Mouse (Mus musculus) neural tube, embryonic 15.5 days (tissue): Measurements from ENCODE around the gene Nabp1. TPM values are rescaled to one million over a fixed set of nuclear protein-coding genes. Genes with fewer than 3 reads are reported as not detected.
"Not testable (repeated sequence)": the region's sequence is repeated elsewhere in the genome, so short reads cannot be mapped to it uniquely, and the experiment has no call there.

Experiments used
- ATAC-seq: fragments of 200-750 bp; cut with Nextera tagmentation; 2 replicates; pipeline ENCODE4 v1.8.0; 2017; ENCODE audit warnings: mild to moderate bottlenecking, moderate TSS enrichment, moderate library complexity; ENCODE audit not compliant: low FRiP score
- H3K27ac ChIP-seq: fragments of 300-500 bp; sonication (generic); replicated peaks from 2 replicates; pipeline ENCODE4 v1.5.1; 2015; ENCODE audit warnings: mild to moderate bottlenecking, inconsistent platforms
- H3K27me3 ChIP-seq: fragments of 300-500 bp; sonication (generic); replicated peaks from 2 replicates; pipeline ENCODE4 v1.6.1; 2015; ENCODE audit warnings: inconsistent platforms
- H3K36me3 ChIP-seq: fragments of 300-500 bp; sonication (generic); 2 replicates; pipeline ENCODE4 v1.6.1; 2015; ENCODE audit warnings: inconsistent platforms
- H3K4me1 ChIP-seq: fragments of 300-500 bp; sonication (generic); 2 replicates; pipeline ENCODE4 v1.6.1; 2015; ENCODE audit warnings: inconsistent platforms
- H3K4me2 ChIP-seq: fragments of 300-500 bp; sonication (generic); 2 replicates; pipeline ENCODE4 v1.6.1; 2015; ENCODE audit warnings: inconsistent platforms, mild to moderate bottlenecking, moderate library complexity
- H3K4me3 ChIP-seq: fragments of 300-500 bp; sonication (generic); replicated peaks from 2 replicates; pipeline ENCODE4 v1.5.1; 2015; ENCODE audit warnings: mild to moderate bottlenecking, inconsistent platforms
- H3K9ac ChIP-seq: fragments of 300-500 bp; sonication (generic); replicated peaks from 2 replicates; pipeline ENCODE4 v1.6.1; 2015; ENCODE audit warnings: mild to moderate bottlenecking, inconsistent platforms
- H3K9me3 ChIP-seq: fragments of 300-500 bp; sonication (generic); replicated peaks from 2 replicates; pipeline ENCODE4 v1.6.1; 2016; ENCODE audit warnings: inconsistent platforms
- WGBS: fragments of 180-500 bp; shearing (Covaris S2); methylation state at CpG from one replicate; pipeline ENCODE4 v1.1.7; 2015; ENCODE audit warnings: mixed read lengths; 5-methylcytosine and 5-hydroxymethylcytosine counted together
- polyA plus RNA-seq: library from polyadenylated mRNA; unstranded; fragments of >200 nt; fragmentation: Nextera tagmentation; extraction: Ambion mirVana; gene quantifications from 2 replicates; pipeline ENCODE4 v1.2.1, GENCODE M21; 2015

The Nabp1 gene
- polyA plus RNA-seq, 1 experiment from 2014 or later, result 8.0 TPM

- Histone ChIP-seq H3K9me3 (no peaks in the 10 kb centered on the region), H3K27ac (no peak overlapping the region), H3K4me2 (no peak overlapping the region), H3K4me1 (no peaks in the 10 kb centered on the region), H3K27me3 (no peaks in the 10 kb centered on the region), H3K9ac (no peak overlapping the region), H3K4me3 (no peak overlapping the region), H3K36me3 (no peaks in the 10 kb centered on the region)
- ATAC-seq, result no peak
- WGBS, result 79% methylated on average over 3 of the region's 3 CpGs
Observed at GRCm38 (mm10) chr1:51457249-51457648, 21.0 kb downstream of the Nabp1 start.

- Histone ChIP-seq H3K4me1 (peaks cover 7% of the 10 kb centered on the region), H3K27me3 (no peaks in the 10 kb centered on the region), H3K9ac (no peak overlapping the region), H3K4me2 (no peak overlapping the region), H3K36me3 (no peaks in the 10 kb centered on the region), H3K4me3 (no peak overlapping the region), H3K9me3 (no peaks in the 10 kb centered on the region), H3K27ac (no peak overlapping the region)
- no peak for ATAC-seq
- 63% methylated on average over 2 of the region's 2 CpGs for WGBS
Observed at GRCm38 (mm10) chr1:51448789-51449188, 29.4 kb downstream of the Nabp1 start.

- ATAC-seq, result peak; percentile 86
- Histone ChIP-seq H3K36me3 (no peaks in the 10 kb centered on the region), H3K9ac (no peak overlapping the region), H3K4me1 (peaks cover 7% of the 10 kb centered on the region), H3K27ac (peak overlapping the region; percentile 37; the same call in 1 of the 2 replicates), H3K27me3 (no peaks in the 10 kb centered on the region), H3K4me3 (no peak overlapping the region), H3K9me3 (no peaks in the 10 kb centered on the region), H3K4me2 (peak overlapping the region; percentile 36)
- WGBS, result 16% methylated on average over 9 of the region's 9 CpGs
Observed at GRCm38 (mm10) chr1:51445854-51446460, 32.3 kb downstream of the Nabp1 start.

- peaks cover 7% of the 10 kb centered on the region for H3K4me1 ChIP-seq
- no peaks in the 10 kb centered on the region for H3K9me3 ChIP-seq
- H3K4me3 ChIP-seq, result no peak overlapping the region
- ATAC-seq, result peak; percentile 57; the same call in 1 of the 2 replicates
- H3K36me3 ChIP-seq, result no peaks in the 10 kb centered on the region
- 0 out of 2 replicates have a peak overlapping the region, but pooled peaks have one; percentile 37 for H3K27ac ChIP-seq
- WGBS, result 64% methylated on average over 5 of the region's 5 CpGs
- H3K27me3 ChIP-seq, result no peaks in the 10 kb centered on the region
- no peak overlapping the region for H3K4me2 ChIP-seq
- H3K9ac ChIP-seq, result no peak overlapping the region
Observed at GRCm38 (mm10) chr1:51445161-51445853, 32.9 kb downstream of the Nabp1 start.

- Histone ChIP-seq H3K27me3 (no peaks in the 10 kb centered on the region), H3K4me2 (no peak overlapping the region), H3K4me1 (no peaks in the 10 kb centered on the region), H3K4me3 (no peak overlapping the region), H3K9me3 (no peaks in the 10 kb centered on the region), H3K36me3 (no peaks in the 10 kb centered on the region), H3K27ac (no peak overlapping the region), H3K9ac (no peak overlapping the region)
- ATAC-seq, result no peak
- WGBS, result 28% methylated on average over 1 of the region's 1 CpGs
Observed at GRCm38 (mm10) chr1:51429775-51430174, 48.5 kb downstream of the Nabp1 start.

GRCm38 (mm10) chr1:51426298-51426697, 51.9 kb downstream of the Nabp1 start:
- Histone ChIP-seq H3K27ac (no peak overlapping the region), H3K4me2 (no peak overlapping the region), H3K9me3 (no peaks in the 10 kb centered on the region), H3K36me3 (no peaks in the 10 kb centered on the region), H3K4me3 (no peak overlapping the region), H3K4me1 (no peaks in the 10 kb centered on the region), H3K27me3 (no peaks in the 10 kb centered on the region), H3K9ac (no peak overlapping the region)
- no peak for ATAC-seq
- WGBS, result 96% methylated on average over 9 of the region's 9 CpGs

GRCm38 (mm10) chr1:51421029-51421428, 57.2 kb downstream of the Nabp1 start:
- H3K9me3 ChIP-seq, H3K4me1 ChIP-seq, H3K27ac ChIP-seq, H3K4me2 ChIP-seq, H3K9ac ChIP-seq, H3K4me3 ChIP-seq, ATAC-seq, H3K36me3 ChIP-seq, H3K27me3 ChIP-seq: not testable (repeated sequence)
- 94% methylated on average over 8 of the region's 8 CpGs for WGBS

- ATAC-seq, result no peak
- no peaks in the 10 kb centered on the region for H3K27me3 ChIP-seq
Observed at GRCm38 (mm10) chr1:51418753-51419152, 59.5 kb downstream of the Nabp1 start.

More at GRCm38 (mm10) chr1:51418753-51419152, 59.5 kb downstream of the Nabp1 start:
- H3K9ac ChIP-seq, result no peak overlapping the region
- no peaks in the 10 kb centered on the region for H3K4me1 ChIP-seq
- H3K27ac ChIP-seq, result no peak overlapping the region
- H3K36me3 ChIP-seq, result no peaks in the 10 kb centered on the region
- no peak overlapping the region for H3K4me3 ChIP-seq
- 29% methylated on average over 5 of the region's 5 CpGs for WGBS
- H3K4me2 ChIP-seq, result no peak overlapping the region
- no peaks in the 10 kb centered on the region for H3K9me3 ChIP-seq

Other genes with a start within 250 kb of the Nabp1 start
- 11.1 and 18.1 TPM in 2 replicates for gene Cavin2, start 189.3 kb downstream of the Nabp1 start, polyA plus RNA-seq